Mouse (Mus musculus) heart, embryonic 16.5 days (tissue): Measurements from ENCODE around the gene Nppb. TPM values are rescaled to one million over a fixed set of nuclear protein-coding genes. Genes with fewer than 3 reads are reported as not detected.
A peak's percentile ranks its signal among the peaks of the same experiment; 100 is the strongest.

Experiments used
- ATAC-seq: fragments of 200-750 bp; cut with Nextera tagmentation; replicated peaks from 2 replicates; pipeline ENCODE4 v1.8.0; 2017; ENCODE audit warnings: moderate number of reproducible peaks; ENCODE audit not compliant: insufficient read depth, low FRiP score; ENCODE audit errors: extremely low read depth
- H3K27ac ChIP-seq: fragments of 300-500 bp; sonication (generic); 2 replicates; pipeline ENCODE4 v1.5.1; 2014; ENCODE audit warnings: mild to moderate bottlenecking, low read length, control low read depth, moderate library complexity
- H3K27me3 ChIP-seq: fragments of 300-500 bp; sonication (generic); 2 replicates; pipeline ENCODE4 v1.6.1; 2014; ENCODE audit warnings: low read length, mixed read lengths; ENCODE audit not compliant: control insufficient read depth, insufficient read depth
- H3K36me3 ChIP-seq: fragments of 300-500 bp; sonication (generic); 2 replicates; pipeline ENCODE4 v1.6.1; 2014; ENCODE audit not compliant: control insufficient read depth, insufficient read depth
- H3K4me1 ChIP-seq: fragments of 300-500 bp; sonication (generic); 2 replicates; pipeline ENCODE4 v1.6.1; 2014; ENCODE audit warnings: low read length, mixed read lengths; ENCODE audit not compliant: control insufficient read depth, insufficient read depth
- H3K4me2 ChIP-seq: fragments of 300-500 bp; sonication (generic); 2 replicates; pipeline ENCODE4 v1.6.1; 2014; ENCODE audit warnings: low read depth, mild to moderate bottlenecking, control low read depth, low read length
- H3K4me3 ChIP-seq: fragments of 300-500 bp; sonication (generic); 2 replicates; pipeline ENCODE4 v1.5.1; 2014; ENCODE audit warnings: mild to moderate bottlenecking, control low read depth, low read length
- H3K9ac ChIP-seq: fragments of 300-500 bp; sonication (generic); 2 replicates; pipeline ENCODE4 v1.6.1; 2014; ENCODE audit warnings: low read length, control low read depth
- H3K9me3 ChIP-seq: fragments of 300-500 bp; sonication (generic); replicated peaks from 2 replicates; pipeline ENCODE4 v1.6.1; 2016; ENCODE audit warnings: low read length; ENCODE audit not compliant: control insufficient read depth
- WGBS: fragments of 180-500 bp; shearing (Covaris S2); extraction: QIAGEN DNeasy Blood & Tissue Kit; methylation state at CpG from one replicate; pipeline ENCODE4 v1.1.7; 2014; 5-methylcytosine and 5-hydroxymethylcytosine counted together
- polyA plus RNA-seq: library from polyadenylated mRNA; unstranded; fragments of >200 nt; fragmentation: Nextera tagmentation; extraction: Ambion mirVana; gene quantifications from 2 replicates; pipeline ENCODE4 v1.2.1, GENCODE M21; 2015

Gene Nppb
- polyA plus RNA-seq, result 159 and 197 TPM in 2 replicates

DNA sequence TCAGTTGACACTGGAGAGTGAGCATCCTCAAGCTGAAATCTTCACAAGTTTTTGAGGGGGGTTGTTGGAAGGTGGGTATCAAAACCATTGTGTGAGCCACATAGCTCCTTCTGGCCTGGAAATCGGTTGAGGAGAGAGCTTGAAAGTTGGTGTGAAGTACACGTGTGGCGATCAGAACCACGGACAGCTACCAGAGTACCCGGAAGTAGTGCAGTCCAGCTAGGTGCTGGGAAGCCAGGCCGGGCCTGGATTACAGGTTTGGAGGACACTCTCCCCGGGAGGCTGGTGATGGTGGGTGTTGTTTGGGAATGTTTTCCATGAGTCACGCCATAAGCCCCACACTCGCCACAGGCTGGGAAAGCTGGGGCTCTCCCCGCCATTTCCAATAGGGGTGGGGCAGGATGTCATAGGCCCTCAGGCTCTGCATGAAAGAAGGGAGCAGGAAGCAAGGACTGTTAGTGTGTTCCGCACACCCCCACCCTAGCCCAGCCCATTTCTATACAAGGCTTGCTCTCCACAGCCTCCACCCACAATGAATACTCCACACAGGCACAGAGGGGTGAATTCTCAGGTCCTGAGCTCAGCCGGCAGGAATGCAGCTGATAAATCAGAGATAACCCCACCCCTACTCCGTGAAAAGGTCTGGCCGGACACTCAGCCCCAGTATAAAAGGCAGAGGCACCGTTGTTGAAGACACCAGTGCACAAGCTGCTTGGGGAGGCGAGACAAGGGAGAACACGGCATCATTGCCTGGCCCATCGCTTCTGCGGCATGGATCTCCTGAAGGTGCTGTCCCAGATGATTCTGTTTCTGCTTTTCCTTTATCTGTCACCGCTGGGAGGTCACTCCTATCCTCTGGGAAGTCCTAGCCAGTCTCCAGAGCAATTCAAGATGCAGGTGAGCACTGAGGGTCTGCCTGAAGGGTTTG lies at the start of gene Nppb:
TSS of gene Nppb (plus strand) at position 584 of the 928 bp plus-strand sequence.
- no peaks in the 10 kb centered on the region for H3K9me3 ChIP-seq
- no peaks in the 10 kb centered on the region for H3K36me3 ChIP-seq
- peak; percentile 92 for ATAC-seq
- H3K4me3 ChIP-seq, result peak within 1 kb of the TSS; percentile 55
- 11% methylated on average over 20 of the region's 20 CpGs for WGBS
- peak within 1 kb of the TSS; percentile 58 for H3K4me2 ChIP-seq
- H3K9ac ChIP-seq, result peak within 1 kb of the TSS; percentile 72
- no peaks in the 10 kb centered on the region for H3K27me3 ChIP-seq
- H3K27ac ChIP-seq, result peak within 1 kb of the TSS; percentile 91
- peaks cover 6% of the 10 kb centered on the region for H3K4me1 ChIP-seq

DNA sequence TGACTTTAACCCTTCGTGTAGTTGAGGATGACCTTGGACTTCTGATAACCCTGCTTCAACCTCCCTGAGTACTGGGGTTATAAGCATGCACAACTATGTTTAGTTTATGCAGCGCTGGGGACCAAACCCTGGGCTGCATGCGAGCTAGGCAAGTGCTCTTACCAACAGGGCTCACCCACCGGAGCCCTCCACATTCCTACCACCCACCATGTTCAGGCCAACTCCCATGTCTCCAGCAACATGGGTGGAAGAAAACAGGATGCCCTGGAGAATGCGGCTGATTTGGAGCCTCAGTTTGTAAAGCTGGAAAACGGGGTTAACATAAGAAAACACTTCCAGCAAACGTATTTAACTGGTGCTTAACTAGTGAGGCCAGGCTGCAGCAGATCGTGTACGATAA lies 49.7 kb upstream of the Nppb start:
- Histone ChIP-seq H3K36me3 (peaks cover 7% of the 10 kb centered on the region), H3K9me3 (no peaks in the 10 kb centered on the region), H3K27ac (peak overlapping the region; percentile 85; the same call in 1 of the 2 replicates), H3K9ac (peak overlapping the region; percentile 88), H3K27me3 (no peaks in the 10 kb centered on the region), H3K4me3 (peak overlapping the region; percentile 85), H3K4me1 (peaks cover 51% of the 10 kb centered on the region), H3K4me2 (peak overlapping the region; percentile 86)
- 18% methylated on average over 9 of the region's 9 CpGs for WGBS
- ATAC-seq, result no peak

DNA sequence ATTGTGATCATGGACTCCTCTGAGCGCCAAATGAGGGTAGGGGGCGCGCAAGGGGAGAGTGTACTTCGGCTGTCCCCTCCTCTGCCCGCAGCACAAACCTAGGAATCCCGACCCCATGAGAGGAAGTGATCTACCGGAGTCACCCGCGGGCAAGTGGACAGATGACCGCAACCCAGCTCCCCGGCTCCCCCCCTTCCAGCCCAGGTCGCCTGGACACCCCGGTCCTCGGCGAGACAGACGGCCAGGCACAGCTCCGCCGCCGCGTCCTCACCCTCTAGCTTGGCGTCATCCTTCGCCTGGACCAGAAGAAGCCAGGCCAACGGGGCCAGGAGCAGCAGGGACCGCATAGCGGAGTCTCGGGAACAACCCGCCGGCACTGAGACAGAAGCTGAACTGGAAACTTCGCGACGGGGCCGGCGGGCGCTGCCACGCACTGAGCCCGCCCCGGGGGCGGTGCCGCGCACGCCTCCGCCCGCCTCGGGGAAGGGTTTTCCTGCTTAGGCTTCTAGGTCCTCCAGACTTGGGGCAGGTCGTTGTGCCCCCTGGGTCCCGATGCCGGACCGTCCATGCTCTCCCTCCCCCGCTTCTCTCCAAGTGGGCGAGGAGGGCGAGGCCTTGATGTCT lies 49.1 kb upstream of the Nppb start, which contains the start of gene Plod1:
TSS of gene Plod1 (minus strand) at position 437 of the 624 bp plus-strand sequence.
- under 1% methylated on average over 51 of the region's 51 CpGs for WGBS
- Histone ChIP-seq H3K9me3 (no peaks in the 10 kb centered on the region), H3K27me3 (no peaks in the 10 kb centered on the region)

DNA sequence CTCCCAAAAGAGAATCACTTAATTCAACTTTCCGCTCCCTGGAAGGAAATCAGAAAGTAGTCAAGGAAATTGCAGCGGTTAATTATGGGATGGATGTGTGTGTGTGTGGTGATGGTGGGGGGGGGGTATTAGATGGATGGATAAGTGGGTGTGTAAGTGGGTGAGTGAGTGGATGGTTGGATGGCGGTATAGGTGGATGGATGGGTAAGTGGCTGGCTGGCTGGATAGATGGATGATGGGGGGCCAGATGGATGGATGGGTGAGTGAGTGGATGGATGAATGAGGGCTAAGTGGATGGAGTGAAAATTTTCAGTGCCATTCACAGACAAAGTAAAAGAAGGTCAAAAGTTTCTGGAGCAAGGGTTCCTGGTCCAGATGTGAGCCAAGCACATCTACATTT lies 48.6 kb upstream of the Nppb start:
- Histone ChIP-seq H3K27ac (peak overlapping the region; percentile 85), H3K9me3 (no peaks in the 10 kb centered on the region), H3K36me3 (no peaks in the 10 kb centered on the region), H3K9ac (peak overlapping the region; percentile 88), H3K4me3 (peak overlapping the region; percentile 85), H3K4me2 (peak overlapping the region; percentile 86), H3K4me1 (peaks cover 57% of the 10 kb centered on the region), H3K27me3 (no peaks in the 10 kb centered on the region)
- 48% methylated on average over 3 of the region's 3 CpGs for WGBS
- no peak for ATAC-seq

More for the DNA sequence above, 49.1 kb upstream of the Nppb start, which contains the start of gene Plod1:
- Histone ChIP-seq H3K27ac (peak within 1 kb of the TSS; percentile 85), H3K4me1 (peaks cover 52% of the 10 kb centered on the region), H3K4me2 (peak within 1 kb of the TSS; percentile 86), H3K4me3 (peak within 1 kb of the TSS; percentile 85), H3K9ac (peak within 1 kb of the TSS; percentile 88), H3K36me3 (peaks cover 4% of the 10 kb centered on the region; the same call in 1 of the 2 replicates)
- ATAC-seq, result peak; percentile 76

DNA sequence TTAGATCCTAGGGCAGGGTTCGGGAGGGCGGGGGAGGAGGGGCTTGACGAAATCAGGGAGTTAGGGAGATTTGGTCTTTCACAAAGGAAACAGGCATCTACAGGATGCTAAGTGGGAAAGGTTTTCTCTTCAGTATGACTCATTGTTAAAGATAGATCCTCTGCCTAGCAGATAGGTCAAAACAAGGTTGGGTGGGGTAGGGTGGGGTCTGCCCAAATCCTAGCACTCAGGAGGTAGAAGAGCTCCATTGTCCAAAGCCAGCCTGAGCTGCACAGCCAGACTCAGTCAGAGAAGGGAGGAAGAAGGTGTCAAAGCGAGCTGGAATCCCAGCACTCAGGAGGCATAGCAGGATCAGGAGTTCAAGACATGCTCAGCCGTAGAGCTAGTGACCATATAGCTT lies 48.1 kb upstream of the Nppb start:
- Histone ChIP-seq H3K27ac (peak overlapping the region; percentile 61), H3K27me3 (no peaks in the 10 kb centered on the region), H3K9me3 (no peaks in the 10 kb centered on the region), H3K4me2 (no peak overlapping the region), H3K9ac (no peak overlapping the region), H3K4me3 (no peak overlapping the region), H3K4me1 (peaks cover 62% of the 10 kb centered on the region), H3K36me3 (no peaks in the 10 kb centered on the region)
- ATAC-seq, result no peak
- WGBS, result 50% methylated on average over 5 of the region's 5 CpGs

DNA sequence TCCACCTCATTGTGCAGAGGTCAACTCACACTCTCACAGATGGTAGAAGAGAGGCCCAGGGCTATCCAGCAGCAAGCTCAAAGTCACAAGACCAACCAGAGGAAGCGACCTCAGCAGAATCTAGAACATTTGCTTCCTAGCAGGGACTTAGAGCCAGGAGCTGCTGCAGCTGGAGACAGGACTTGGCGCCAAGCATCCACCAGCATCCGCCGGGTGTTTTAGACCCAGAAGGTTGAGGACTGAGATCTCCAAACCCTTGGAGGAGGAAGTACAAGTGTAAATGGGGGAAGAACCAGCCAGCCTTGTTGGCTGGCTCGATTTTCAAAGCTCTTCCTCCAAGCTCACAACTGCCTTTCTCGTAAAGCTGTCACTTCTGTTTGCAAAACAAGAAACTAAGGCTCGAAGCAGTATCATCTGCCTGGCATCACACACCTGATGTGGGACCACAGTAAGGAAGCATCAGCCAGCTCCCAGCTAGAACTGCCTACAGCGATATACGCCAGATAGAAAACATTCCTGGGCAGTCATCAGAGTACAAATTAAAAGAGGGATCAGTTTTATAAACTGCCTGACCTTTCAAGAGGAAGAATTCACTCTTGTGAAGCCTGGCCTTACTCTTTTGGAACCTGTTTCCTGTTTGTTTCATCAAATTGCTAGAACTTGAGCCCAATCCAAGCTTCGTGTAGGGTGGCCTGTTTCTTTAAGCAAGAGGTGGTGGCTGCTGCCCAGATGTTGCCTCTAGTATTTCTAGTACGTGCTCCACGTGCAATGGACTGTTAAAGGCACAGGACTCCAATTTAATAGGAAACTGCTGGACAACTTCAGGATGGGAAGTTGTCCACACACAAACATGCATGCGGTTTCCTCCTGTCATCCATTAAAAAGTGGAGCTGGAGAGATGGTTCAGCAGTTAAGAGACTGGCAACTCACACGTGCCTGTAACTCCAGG lies 47.2 kb upstream of the Nppb start:
- Histone ChIP-seq H3K4me1 (peaks cover 61% of the 10 kb centered on the region), H3K27ac (peak overlapping the region; percentile 61), H3K4me3 (no peak overlapping the region), H3K36me3 (no peaks in the 10 kb centered on the region), H3K27me3 (no peaks in the 10 kb centered on the region), H3K9ac (no peak overlapping the region), H3K4me2 (no peak overlapping the region), H3K9me3 (no peaks in the 10 kb centered on the region)
- 50% methylated on average over 14 of the region's 14 CpGs for WGBS
- ATAC-seq, result no peak

DNA sequence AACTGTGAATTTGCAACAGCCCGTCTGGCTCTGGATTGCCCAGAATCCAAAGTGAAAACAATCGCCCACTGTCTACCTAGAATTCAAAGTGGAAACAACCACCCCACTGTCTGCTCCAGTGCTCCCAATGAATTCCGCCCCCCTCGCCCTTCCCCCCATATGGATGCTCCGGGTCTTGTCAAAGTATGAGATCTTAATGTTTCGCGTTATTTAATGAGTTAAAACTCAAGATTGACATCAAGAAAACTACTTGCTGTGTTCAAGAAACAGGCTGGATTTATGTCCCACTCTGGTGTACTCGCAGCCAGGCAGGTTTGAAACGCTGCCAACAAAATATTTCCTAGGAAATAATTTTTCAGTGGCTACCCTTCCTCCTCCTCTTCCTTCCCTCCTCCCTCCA lies 45.5 kb upstream of the Nppb start:
- Histone ChIP-seq H3K27me3 (no peaks in the 10 kb centered on the region), H3K4me2 (peak overlapping the region; percentile 50), H3K4me1 (peaks cover 52% of the 10 kb centered on the region), H3K9ac (no peak overlapping the region), H3K36me3 (peaks cover 14% of the 10 kb centered on the region), H3K4me3 (peak overlapping the region; percentile 72; the same call in 1 of the 2 replicates), H3K9me3 (no peaks in the 10 kb centered on the region), H3K27ac (peak overlapping the region; percentile 82)
- 46% methylated on average over 9 of the region's 9 CpGs for WGBS
- ATAC-seq, result no peak

DNA sequence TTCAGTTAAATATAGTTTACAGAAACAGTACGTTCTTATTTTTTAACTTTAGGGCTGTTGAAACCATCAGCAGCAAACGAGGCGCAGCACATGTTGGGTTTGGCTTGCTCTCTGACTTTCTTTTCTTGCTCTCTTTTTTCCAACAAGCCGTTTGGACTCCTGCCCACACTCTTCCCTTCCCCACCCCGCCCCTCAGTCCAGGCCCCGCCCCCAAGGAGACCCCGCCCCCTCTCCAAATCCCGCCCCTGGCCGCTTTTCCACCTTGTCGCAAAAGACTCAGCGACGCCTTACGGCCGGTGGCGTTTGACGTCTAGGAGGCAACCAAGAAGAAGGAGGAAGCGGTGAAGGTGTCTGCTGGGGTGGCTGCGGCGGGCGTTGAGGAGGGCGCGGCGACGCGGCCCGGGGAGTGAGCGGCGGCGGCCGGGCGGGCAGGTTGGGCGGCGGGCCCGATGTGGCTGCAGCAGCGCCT lies 45.0 kb upstream of the Nppb start, which contains the start of gene 2510039O18Rik:
TSS of gene 2510039O18Rik (plus strand) at position 320 of the 469 bp plus-strand sequence.
- Histone ChIP-seq H3K9ac (peak within 1 kb of the TSS; percentile 84), H3K4me2 (peak within 1 kb of the TSS; percentile 94), H3K27ac (peak within 1 kb of the TSS; percentile 82), H3K9me3 (no peaks in the 10 kb centered on the region), H3K4me3 (peak within 1 kb of the TSS; percentile 72), H3K27me3 (no peaks in the 10 kb centered on the region), H3K4me1 (peaks cover 49% of the 10 kb centered on the region), H3K36me3 (peaks cover 18% of the 10 kb centered on the region)
- WGBS, result 1% methylated on average over 29 of the region's 35 CpGs
- ATAC-seq, result peak; percentile 53
